Mouse (Mus musculus) liver (tissue): ENCODE measurements around the gene Slc46a3.
"Not testable (repeated sequence)": the region's sequence is repeated elsewhere in the genome, so short reads cannot be mapped to it uniquely, and the experiment has no call there.

Source experiments
- DNase-seq: peaks from one replicate; pipeline ENCODE4 v3.0.0-alpha.2; 2020; ENCODE audit warnings: mixed read lengths

The Slc46a3 gene

GRCm38 (mm10) chr5:147894455-147895076 lies at the start of gene Slc46a3:
Slc46a3 (minus strand) TSS chr5:147894815.
- peak; percentile 96 for DNase-seq

- no peak for DNase-seq
Measured at GRCm38 (mm10) chr5:147939226-147939625, 44.6 kb upstream of the Slc46a3 start.

- DNase-seq = no peak
Measured at GRCm38 (mm10) chr5:147935096-147935495, 40.5 kb upstream of the Slc46a3 start.

- DNase-seq = no peak
Measured at GRCm38 (mm10) chr5:147928668-147929497, 34.3 kb upstream of the Slc46a3 start.

GRCm38 (mm10) chr5:147925935-147926604 lies 31.5 kb upstream of the Slc46a3 start:
- DNase-seq = peak; percentile 41

- no peak for DNase-seq
Measured at GRCm38 (mm10) chr5:147924621-147925020, 30.0 kb upstream of the Slc46a3 start.

GRCm38 (mm10) chr5:147918044-147918846 lies 23.6 kb upstream of the Slc46a3 start:
- DNase-seq = peak; percentile 31

GRCm38 (mm10) chr5:147916171-147916570 lies 21.6 kb upstream of the Slc46a3 start:
- DNase-seq = no peak

GRCm38 (mm10) chr5:147915038-147915566 lies 20.5 kb upstream of the Slc46a3 start:
- DNase-seq = no peak

- peak; percentile 26 for DNase-seq
Measured at GRCm38 (mm10) chr5:147913241-147913842, 18.7 kb upstream of the Slc46a3 start.

GRCm38 (mm10) chr5:147911744-147912143 lies 17.1 kb upstream of the Slc46a3 start:
- no peak for DNase-seq

GRCm38 (mm10) chr5:147910807-147911509 lies 16.3 kb upstream of the Slc46a3 start:
- DNase-seq = peak; percentile 13

GRCm38 (mm10) chr5:147907851-147908250 lies 13.2 kb upstream of the Slc46a3 start:
- DNase-seq = no peak

- no peak for DNase-seq
Measured at GRCm38 (mm10) chr5:147907144-147907543, 12.5 kb upstream of the Slc46a3 start.

- no peak for DNase-seq
Measured at GRCm38 (mm10) chr5:147903166-147903565, 8.6 kb upstream of the Slc46a3 start.

- DNase-seq = no peak
Measured at GRCm38 (mm10) chr5:147902008-147902757, 7.6 kb upstream of the Slc46a3 start.

- DNase-seq = no peak
Measured at GRCm38 (mm10) chr5:147898968-147899549, 4.4 kb upstream of the Slc46a3 start.

- DNase-seq = no peak
Measured at GRCm38 (mm10) chr5:147898254-147898653, 3.6 kb upstream of the Slc46a3 start.

GRCm38 (mm10) chr5:147896501-147896900 lies 1.9 kb upstream of the Slc46a3 start:
- DNase-seq = not testable (repeated sequence)
